Mouse (Mus musculus) brain, embryonic 14.5 days (tissue): ENCODE data around the gene Hs6st3.

Experiments
- CTCF ChIP-seq: fragments of 200-500 bp; IDR thresholded peaks from 2 replicates; pipeline ENCODE4 v1.5.1; 2012; ENCODE audit warnings: inconsistent platforms, mild to moderate bottlenecking, moderate library complexity, borderline replicate concordance; ENCODE audit not compliant: insufficient read depth, insufficient read length; ENCODE audit errors: extremely low read depth
- POLR2A ChIP-seq: fragments of 200-500 bp; IDR thresholded peaks from 2 replicates; pipeline ENCODE4 v1.6.1; 2012; ENCODE audit warnings: mild to moderate bottlenecking, inconsistent platforms, borderline replicate concordance; ENCODE audit not compliant: poor library complexity, insufficient read depth, insufficient read length, severe bottlenecking; ENCODE audit errors: extremely low read depth

- no peak for TF ChIP-seq POLR2A
- no peak for TF ChIP-seq CTCF
These were observed 155.9 kb downstream of the Hs6st3 start for GRCm38 (mm10) chr14:119294071-119294470.
